Mouse (Mus musculus) heart, embryonic 12.5 days (tissue): Measurements from ENCODE around the gene Msi2. TPM values are rescaled to one million over a fixed set of nuclear protein-coding genes. Genes with fewer than 3 reads are reported as not detected.
A peak's percentile ranks its signal among the peaks of the same experiment; 100 is the strongest.

ENCODE experiments used
- ATAC-seq: fragments of 200-750 bp; cut with Nextera tagmentation; 2 replicates; pipeline ENCODE4 v1.8.0; 2017; ENCODE audit warnings: moderate TSS enrichment, moderate library complexity; ENCODE audit not compliant: insufficient number of reproducible peaks, low FRiP score
- H3K27ac ChIP-seq: fragments of 300-500 bp; sonication (generic); 2 replicates; pipeline ENCODE4 v1.5.1; 2016; ENCODE audit warnings: mild to moderate bottlenecking, moderate library complexity; ENCODE audit not compliant: poor library complexity, severe bottlenecking
- H3K27me3 ChIP-seq: fragments of 300-500 bp; sonication (generic); replicated peaks from 2 replicates; pipeline ENCODE4 v1.6.1; 2016; ENCODE audit warnings: mild to moderate bottlenecking, moderate library complexity
- H3K36me3 ChIP-seq: fragments of 300-500 bp; sonication (generic); 2 replicates; pipeline ENCODE4 v1.6.1; 2016; ENCODE audit warnings: mild to moderate bottlenecking, moderate library complexity
- H3K4me1 ChIP-seq: fragments of 300-500 bp; sonication (generic); replicated peaks from 2 replicates; pipeline ENCODE4 v1.6.1; 2016; ENCODE audit warnings: mild to moderate bottlenecking
- H3K4me2 ChIP-seq: fragments of 300-500 bp; sonication (generic); 2 replicates; pipeline ENCODE4 v1.6.1; 2016; ENCODE audit warnings: mild to moderate bottlenecking, moderate library complexity
- H3K4me3 ChIP-seq: fragments of 300-500 bp; sonication (generic); 2 replicates; pipeline ENCODE4 v1.5.1; 2016; ENCODE audit warnings: mild to moderate bottlenecking
- H3K9ac ChIP-seq: fragments of 300-500 bp; sonication (generic); 2 replicates; pipeline ENCODE4 v1.6.1; 2016; ENCODE audit warnings: mild to moderate bottlenecking, moderate library complexity
- H3K9me3 ChIP-seq: fragments of 300-500 bp; sonication (generic); replicated peaks from 2 replicates; pipeline ENCODE4 v1.6.1; 2016; ENCODE audit warnings: mild to moderate bottlenecking, moderate library complexity
- WGBS: fragments of 180-500 bp; shearing (Covaris S2); methylation state at CpG from one replicate; pipeline ENCODE4 v1.1.7; 2016; 5-methylcytosine and 5-hydroxymethylcytosine counted together
- polyA plus RNA-seq: library from polyadenylated mRNA; unstranded; fragments of >200 nt; fragmentation: Nextera tagmentation; extraction: Ambion mirVana; gene quantifications from 2 replicates; pipeline ENCODE4 v1.2.1, GENCODE M21; 2016

The Msi2 gene
- polyA plus RNA-seq, 1 experiment from 2014 or later, result 20.5 TPM

- Histone ChIP-seq H3K27me3 (no peaks in the 10 kb centered on the region), H3K9ac (no peak overlapping the region), H3K27ac (no peak overlapping the region; the same call in 1 of the 2 replicates), H3K4me1 (peaks cover 85% of the 10 kb centered on the region), H3K4me2 (no peak overlapping the region), H3K4me3 (no peak overlapping the region), H3K36me3 (0 out of 2 replicates have a peak, but pooled peaks cover 4% of the 10 kb centered on the region), H3K9me3 (no peaks in the 10 kb centered on the region)
- WGBS, result 83% methylated on average over 3 of the region's 3 CpGs
- ATAC-seq, result no peak
Measured at GRCm38 (mm10) chr11:88631932-88632230, 86.4 kb downstream of the Msi2 start.

GRCm38 (mm10) chr11:88631084-88631931 lies 87.0 kb downstream of the Msi2 start:
- H3K9ac ChIP-seq, result no peak overlapping the region
- 0 out of 2 replicates have a peak, but pooled peaks cover 4% of the 10 kb centered on the region for H3K36me3 ChIP-seq
- peaks cover 85% of the 10 kb centered on the region for H3K4me1 ChIP-seq
- H3K4me2 ChIP-seq, result no peak overlapping the region
- H3K4me3 ChIP-seq, result no peak overlapping the region
- peak overlapping the region; percentile 13; the same call in 1 of the 2 replicates for H3K27ac ChIP-seq
- 87% methylated on average over 8 of the region's 8 CpGs for WGBS
- ATAC-seq, result no peak
- no peaks in the 10 kb centered on the region for H3K9me3 ChIP-seq
- no peaks in the 10 kb centered on the region for H3K27me3 ChIP-seq

- no peak for ATAC-seq
- no peak overlapping the region for H3K4me3 ChIP-seq
- H3K4me2 ChIP-seq, result no peak overlapping the region
- no peak overlapping the region for H3K9ac ChIP-seq
- H3K27me3 ChIP-seq, result no peaks in the 10 kb centered on the region
- 69% methylated on average over 4 of the region's 4 CpGs for WGBS
- H3K36me3 ChIP-seq, result 0 out of 2 replicates have a peak, but pooled peaks cover 4% of the 10 kb centered on the region
- H3K9me3 ChIP-seq, result no peaks in the 10 kb centered on the region
- H3K27ac ChIP-seq, result 0 out of 2 replicates have a peak overlapping the region, but pooled peaks have one; percentile 5
- peaks cover 85% of the 10 kb centered on the region for H3K4me1 ChIP-seq
Measured at GRCm38 (mm10) chr11:88629619-88630018, 88.7 kb downstream of the Msi2 start.

GRCm38 (mm10) chr11:88629165-88629564 lies 89.1 kb downstream of the Msi2 start:
- Histone ChIP-seq H3K4me1 (peaks cover 87% of the 10 kb centered on the region), H3K4me2 (no peak overlapping the region), H3K27me3 (no peaks in the 10 kb centered on the region), H3K9ac (no peak overlapping the region), H3K27ac (0 out of 2 replicates have a peak overlapping the region, but pooled peaks have one; percentile 5), H3K9me3 (no peaks in the 10 kb centered on the region), H3K36me3 (0 out of 2 replicates have a peak, but pooled peaks cover 3% of the 10 kb centered on the region), H3K4me3 (no peak overlapping the region)
- WGBS, result 72% methylated on average over 4 of the region's 4 CpGs
- no peak for ATAC-seq

GRCm38 (mm10) chr11:88628676-88629075 lies 89.6 kb downstream of the Msi2 start:
- no peak overlapping the region for H3K4me2 ChIP-seq
- no peaks in the 10 kb centered on the region for H3K36me3 ChIP-seq
- H3K4me1 ChIP-seq, result peaks cover 87% of the 10 kb centered on the region
- H3K27me3 ChIP-seq, result no peaks in the 10 kb centered on the region
- WGBS, result 57% methylated on average over 3 of the region's 3 CpGs
- no peak overlapping the region for H3K4me3 ChIP-seq
- no peaks in the 10 kb centered on the region for H3K9me3 ChIP-seq
- H3K9ac ChIP-seq, result no peak overlapping the region
- ATAC-seq, result no peak
- no peak overlapping the region for H3K27ac ChIP-seq

GRCm38 (mm10) chr11:88627327-88627726 lies 91.0 kb downstream of the Msi2 start:
- H3K4me2 ChIP-seq, result no peak overlapping the region
- no peaks in the 10 kb centered on the region for H3K9me3 ChIP-seq
- peaks cover 90% of the 10 kb centered on the region for H3K4me1 ChIP-seq
- no peak for ATAC-seq
- H3K9ac ChIP-seq, result no peak overlapping the region
- WGBS, result 42% methylated on average over 7 of the region's 7 CpGs
- H3K36me3 ChIP-seq, result no peaks in the 10 kb centered on the region
- no peaks in the 10 kb centered on the region for H3K27me3 ChIP-seq
- H3K4me3 ChIP-seq, result no peak overlapping the region
- peak overlapping the region; percentile 42; the same call in 1 of the 2 replicates for H3K27ac ChIP-seq

- Histone ChIP-seq H3K9me3 (no peaks in the 10 kb centered on the region), H3K9ac (no peak overlapping the region), H3K4me3 (no peak overlapping the region), H3K27ac (peak overlapping the region; percentile 1; the same call in 1 of the 2 replicates), H3K4me1 (peaks cover 90% of the 10 kb centered on the region), H3K36me3 (no peaks in the 10 kb centered on the region), H3K4me2 (no peak overlapping the region), H3K27me3 (no peaks in the 10 kb centered on the region)
- WGBS, result 68% methylated on average over 8 of the region's 8 CpGs
- ATAC-seq, result no peak
Measured at GRCm38 (mm10) chr11:88626576-88626975, 91.7 kb downstream of the Msi2 start.

- H3K27me3 ChIP-seq, result no peaks in the 10 kb centered on the region
- no peak overlapping the region for H3K4me3 ChIP-seq
- H3K4me2 ChIP-seq, result no peak overlapping the region
- H3K36me3 ChIP-seq, result no peaks in the 10 kb centered on the region
- H3K4me1 ChIP-seq, result peaks cover 91% of the 10 kb centered on the region
- WGBS, result 82% methylated on average over 9 of the region's 9 CpGs
- no peak for ATAC-seq
- H3K9ac ChIP-seq, result no peak overlapping the region
- no peaks in the 10 kb centered on the region for H3K9me3 ChIP-seq
- no peak overlapping the region for H3K27ac ChIP-seq
Measured at GRCm38 (mm10) chr11:88626061-88626460, 92.3 kb downstream of the Msi2 start.

- no peak for ATAC-seq
- H3K9ac ChIP-seq, result no peak overlapping the region
- H3K9me3 ChIP-seq, result no peaks in the 10 kb centered on the region
- no peak overlapping the region for H3K4me3 ChIP-seq
- 91% methylated on average over 14 of the region's 14 CpGs for WGBS
- peaks cover 92% of the 10 kb centered on the region for H3K4me1 ChIP-seq
- no peaks in the 10 kb centered on the region for H3K27me3 ChIP-seq
- no peak overlapping the region for H3K4me2 ChIP-seq
- H3K36me3 ChIP-seq, result no peaks in the 10 kb centered on the region
- H3K27ac ChIP-seq, result no peak overlapping the region
Measured at GRCm38 (mm10) chr11:88625063-88625462, 93.2 kb downstream of the Msi2 start.

GRCm38 (mm10) chr11:88624627-88625026 lies 93.7 kb downstream of the Msi2 start:
- Histone ChIP-seq H3K27me3 (no peaks in the 10 kb centered on the region), H3K4me2 (no peak overlapping the region), H3K27ac (no peak overlapping the region; the same call in 1 of the 2 replicates), H3K9me3 (no peaks in the 10 kb centered on the region), H3K4me3 (no peak overlapping the region), H3K4me1 (peaks cover 94% of the 10 kb centered on the region), H3K9ac (no peak overlapping the region), H3K36me3 (no peaks in the 10 kb centered on the region)
- no peak for ATAC-seq
- 77% methylated on average over 6 of the region's 6 CpGs for WGBS

GRCm38 (mm10) chr11:88623671-88624070 lies 94.6 kb downstream of the Msi2 start:
- Histone ChIP-seq H3K4me1 (peaks cover 94% of the 10 kb centered on the region), H3K4me2 (no peak overlapping the region), H3K36me3 (no peaks in the 10 kb centered on the region), H3K27ac (no peak overlapping the region), H3K4me3 (no peak overlapping the region), H3K9me3 (no peaks in the 10 kb centered on the region), H3K27me3 (no peaks in the 10 kb centered on the region), H3K9ac (no peak overlapping the region)
- WGBS, result 68% methylated on average over 6 of the region's 6 CpGs
- ATAC-seq, result no peak
